Mouse (Mus musculus) midbrain, embryonic 14.5 days (tissue): ENCODE data around the gene Ripor2. TPM values are rescaled to one million over a fixed set of nuclear protein-coding genes. Genes with fewer than 3 reads are reported as not detected.

ENCODE experiments used
- ATAC-seq: fragments of 200-750 bp; cut with Nextera tagmentation; 2 replicates; pipeline ENCODE4 v1.8.0; 2017; ENCODE audit warnings: moderate number of reproducible peaks, moderate library complexity; ENCODE audit not compliant: low FRiP score, low TSS enrichment
- DNase-seq: peaks from one replicate; pipeline ENCODE4 v3.0.0-alpha.2; 2015
- H3K27ac ChIP-seq: fragments of 300-500 bp; sonication (generic); replicated peaks from 2 replicates; pipeline ENCODE4 v1.5.1; 2014; ENCODE audit warnings: mild to moderate bottlenecking, low read depth, low read length, moderate library complexity
- H3K27me3 ChIP-seq: fragments of 300-500 bp; sonication (generic); 2 replicates; pipeline ENCODE4 v1.6.1; 2014; ENCODE audit warnings: low read length, control low read depth, mixed read lengths; ENCODE audit not compliant: control insufficient read depth, insufficient read depth
- H3K36me3 ChIP-seq: fragments of 300-500 bp; sonication (generic); 2 replicates; pipeline ENCODE4 v1.6.1; 2014; ENCODE audit warnings: low read length, control low read depth; ENCODE audit not compliant: control insufficient read depth, insufficient read depth
- H3K4me1 ChIP-seq: fragments of 300-500 bp; sonication (generic); 2 replicates; pipeline ENCODE4 v1.6.1; 2014; ENCODE audit warnings: mild to moderate bottlenecking, antibody characterized with exemption, low read length, control low read depth; ENCODE audit not compliant: control insufficient read depth, insufficient read depth
- H3K4me2 ChIP-seq: fragments of 300-500 bp; sonication (generic); 2 replicates; pipeline ENCODE4 v1.6.1; 2014; ENCODE audit warnings: mild to moderate bottlenecking, low read length, moderate library complexity
- H3K4me3 ChIP-seq: fragments of 300-500 bp; sonication (generic); replicated peaks from 2 replicates; pipeline ENCODE4 v1.5.1; 2014; ENCODE audit warnings: low read depth, low read length
- H3K9ac ChIP-seq: fragments of 300-500 bp; sonication (generic); replicated peaks from 2 replicates; pipeline ENCODE4 v1.6.1; 2014; ENCODE audit warnings: mild to moderate bottlenecking, low read length, moderate library complexity
- H3K9me3 ChIP-seq: fragments of 300-500 bp; sonication (generic); 2 replicates; pipeline ENCODE4 v1.6.1; 2016; ENCODE audit warnings: low read length, control low read depth, mixed read lengths; ENCODE audit not compliant: control insufficient read depth
- WGBS: fragments of 180-500 bp; shearing (Covaris S2); extraction: QIAGEN DNeasy Blood & Tissue Kit; methylation state at CpG from one replicate; pipeline ENCODE4 v1.1.7; 2014; 5-methylcytosine and 5-hydroxymethylcytosine counted together
- polyA plus RNA-seq: library from polyadenylated mRNA; unstranded; fragments of >200 nt; fragmentation: Nextera tagmentation; extraction: Ambion mirVana; gene quantifications from 2 replicates; pipeline ENCODE4 v1.2.1, GENCODE M21; 2014

The Ripor2 gene
- polyA plus RNA-seq, 1 experiment from 2014 or later: 33.4 TPM

GRCm38 (mm10) chr13:24552039-24552438, 29.9 kb upstream of the Ripor2 start:
- no peak for DNase-seq
- Histone ChIP-seq H3K36me3 (no peaks in the 10 kb centered on the region), H3K27me3 (no peaks in the 10 kb centered on the region), H3K4me3 (no peak overlapping the region), H3K27ac (peak overlapping the region; percentile 66), H3K4me2 (no peak overlapping the region), H3K9me3 (no peaks in the 10 kb centered on the region), H3K9ac (no peak overlapping the region), H3K4me1 (peaks cover 4% of the 10 kb centered on the region; the same call in 1 of the 2 replicates)
- WGBS: 57% methylated on average over 4 of the region's 4 CpGs
- ATAC-seq: no peak

GRCm38 (mm10) chr13:24561391-24561790, 20.6 kb upstream of the Ripor2 start:
- Histone ChIP-seq H3K4me2 (no peak overlapping the region), H3K36me3 (no peaks in the 10 kb centered on the region), H3K9ac (no peak overlapping the region), H3K4me1 (peaks cover 3% of the 10 kb centered on the region; the same call in 1 of the 2 replicates), H3K27ac (no peak overlapping the region), H3K27me3 (no peaks in the 10 kb centered on the region), H3K4me3 (no peak overlapping the region), H3K9me3 (no peaks in the 10 kb centered on the region)
- WGBS: 92% methylated on average over 5 of the region's 5 CpGs
- ATAC-seq (no peak), DNase-seq (no peak)

GRCm38 (mm10) chr13:24564706-24565105, 17.3 kb upstream of the Ripor2 start:
- H3K4me1 ChIP-seq: peaks cover 3% of the 10 kb centered on the region; the same call in 1 of the 2 replicates
- no peak overlapping the region for H3K9ac ChIP-seq
- no peaks in the 10 kb centered on the region for H3K27me3 ChIP-seq
- peak overlapping the region; percentile 37; the same call in 1 of the 2 replicates for H3K27ac ChIP-seq
- 71% methylated on average over 8 of the region's 8 CpGs for WGBS
- DNase-seq (peak; percentile 28), ATAC-seq (no peak)
- H3K9me3 ChIP-seq: no peaks in the 10 kb centered on the region
- H3K4me3 ChIP-seq: no peak overlapping the region
- no peaks in the 10 kb centered on the region for H3K36me3 ChIP-seq
- H3K4me2 ChIP-seq: no peak overlapping the region

- Histone ChIP-seq H3K9ac (no peak overlapping the region), H3K4me1 (peaks cover 3% of the 10 kb centered on the region; the same call in 1 of the 2 replicates), H3K27ac (peak overlapping the region; percentile 66), H3K36me3 (no peaks in the 10 kb centered on the region), H3K9me3 (no peaks in the 10 kb centered on the region), H3K27me3 (no peaks in the 10 kb centered on the region), H3K4me3 (no peak overlapping the region), H3K4me2 (no peak overlapping the region)
- 33% methylated on average over 8 of the region's 8 CpGs for WGBS
- DNase-seq (peak; percentile 33), ATAC-seq (peak; percentile 40; the same call in 1 of the 2 replicates)
Observed at GRCm38 (mm10) chr13:24565230-24565949, 16.6 kb upstream of the Ripor2 start.

DNA sequence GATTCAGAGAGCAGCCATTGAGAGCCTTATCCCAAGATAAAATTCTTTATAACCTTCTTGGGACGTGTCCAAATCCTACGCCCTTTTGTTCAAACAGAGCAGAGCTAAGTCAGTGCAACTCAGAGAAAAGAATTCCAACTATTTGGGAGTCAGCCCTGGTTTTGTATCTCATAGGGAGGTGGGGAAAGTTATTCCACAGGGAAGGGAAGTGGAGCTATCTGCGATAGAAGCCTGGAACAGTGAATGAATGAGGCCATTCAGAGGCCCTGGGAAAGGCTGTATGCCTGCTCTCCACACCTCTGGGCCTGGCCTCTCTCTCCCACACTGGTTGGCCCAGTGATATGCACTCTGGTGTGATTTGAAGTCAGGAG, 16.1 kb upstream of the Ripor2 start:
- DNase-seq: peak; percentile 47

DNA sequence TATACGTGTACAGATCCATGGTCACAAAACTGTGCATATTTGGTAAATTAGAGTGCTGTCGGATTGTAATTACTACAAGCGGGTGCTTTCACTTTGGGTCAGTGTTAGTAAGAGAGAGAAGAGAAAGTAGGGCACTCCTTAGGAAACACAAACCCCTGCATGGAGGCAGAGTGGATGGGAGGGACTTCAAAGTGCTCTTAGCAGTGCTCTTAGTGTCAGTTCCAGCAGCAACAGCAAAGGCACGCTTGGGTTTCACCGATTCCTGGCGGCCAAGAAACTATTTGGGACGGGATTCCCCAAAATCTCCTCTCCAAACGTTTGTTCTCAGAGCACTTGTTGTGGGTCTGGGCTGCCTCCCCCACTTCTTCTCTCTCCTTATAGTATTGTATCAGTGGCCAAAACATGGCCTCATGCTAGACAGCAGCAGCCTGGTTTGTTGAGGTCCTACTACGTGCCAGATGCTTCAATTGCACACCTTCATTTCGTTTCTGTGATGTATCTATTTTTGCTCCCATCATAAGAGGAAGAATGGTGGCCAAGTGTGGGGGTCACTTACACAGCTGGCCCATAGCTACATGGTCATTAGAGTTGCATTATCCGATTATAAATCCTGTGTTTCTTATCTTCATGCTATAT, 14.7 kb upstream of the Ripor2 start:
- Histone ChIP-seq H3K4me2 (no peak overlapping the region), H3K9me3 (no peaks in the 10 kb centered on the region), H3K9ac (no peak overlapping the region), H3K27ac (no peak overlapping the region), H3K36me3 (no peaks in the 10 kb centered on the region), H3K4me1 (peaks cover 3% of the 10 kb centered on the region; the same call in 1 of the 2 replicates), H3K4me3 (no peak overlapping the region), H3K27me3 (no peaks in the 10 kb centered on the region)
- 87% methylated on average over 11 of the region's 11 CpGs for WGBS
- no peak for DNase-seq
- ATAC-seq: no peak

More for the DNA sequence above, 16.1 kb upstream of the Ripor2 start:
- Histone ChIP-seq H3K27me3 (no peaks in the 10 kb centered on the region), H3K36me3 (no peaks in the 10 kb centered on the region), H3K4me2 (no peak overlapping the region), H3K9me3 (no peaks in the 10 kb centered on the region), H3K27ac (peak overlapping the region; percentile 66), H3K4me1 (peaks cover 3% of the 10 kb centered on the region; the same call in 1 of the 2 replicates), H3K4me3 (no peak overlapping the region), H3K9ac (no peak overlapping the region)
- 22% methylated on average over 3 of the region's 3 CpGs for WGBS
- ATAC-seq: peak; percentile 31; the same call in 1 of the 2 replicates

DNA sequence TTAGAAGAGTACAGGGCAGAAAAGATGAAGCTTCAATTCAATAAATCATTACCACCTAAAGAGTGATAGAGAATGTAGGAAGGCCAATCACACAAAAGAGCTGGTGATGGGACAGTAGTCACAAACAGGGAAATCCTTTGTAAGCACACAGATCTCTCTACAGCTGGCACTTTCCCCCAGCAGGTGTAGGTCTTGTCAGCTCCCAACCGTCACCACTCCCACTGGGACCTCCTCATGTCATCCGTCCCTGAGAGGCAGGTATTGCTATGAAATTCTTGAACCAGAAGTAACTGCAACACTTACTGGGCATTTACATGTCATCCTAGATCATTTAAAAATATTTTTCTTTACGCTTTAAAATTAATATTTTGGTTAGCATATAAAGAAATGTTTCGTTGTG, 12.9 kb upstream of the Ripor2 start:
- WGBS: 83% methylated on average over 4 of the region's 4 CpGs
- Histone ChIP-seq H3K36me3 (no peaks in the 10 kb centered on the region), H3K4me3 (no peak overlapping the region), H3K9me3 (no peaks in the 10 kb centered on the region), H3K4me1 (peaks cover 3% of the 10 kb centered on the region; the same call in 1 of the 2 replicates), H3K27me3 (no peaks in the 10 kb centered on the region), H3K27ac (no peak overlapping the region), H3K4me2 (no peak overlapping the region), H3K9ac (no peak overlapping the region)
- ATAC-seq (no peak), DNase-seq (no peak)

DNA sequence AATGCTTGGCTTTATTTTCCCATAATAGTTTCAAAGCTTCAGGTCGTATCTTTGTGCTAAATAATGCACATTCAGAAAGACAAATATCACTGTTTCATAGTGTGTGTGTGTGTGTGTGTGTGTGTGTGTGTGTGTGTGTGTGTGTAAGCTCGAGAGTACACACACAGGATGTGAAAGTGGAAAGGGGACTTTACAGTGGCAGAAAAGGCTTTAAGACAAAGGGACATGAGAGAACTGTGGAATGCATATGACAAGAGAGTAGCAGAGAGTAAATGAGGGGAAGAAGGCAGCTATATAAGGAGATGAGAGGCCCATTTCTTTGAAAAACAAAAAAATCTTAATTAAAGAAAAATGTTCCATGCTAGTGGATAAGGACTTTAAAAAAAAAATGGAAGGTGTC, 11.3 kb upstream of the Ripor2 start:
- H3K27ac ChIP-seq: no peak overlapping the region
- H3K27me3 ChIP-seq: no peaks in the 10 kb centered on the region
- H3K9me3 ChIP-seq: no peaks in the 10 kb centered on the region
- H3K9ac ChIP-seq: no peak overlapping the region
- no peaks in the 10 kb centered on the region for H3K36me3 ChIP-seq
- no peak for DNase-seq
- H3K4me3 ChIP-seq: no peak overlapping the region
- no peak for ATAC-seq
- 0 out of 2 replicates have a peak, but pooled peaks cover under 1% of the 10 kb centered on the region for H3K4me1 ChIP-seq
- H3K4me2 ChIP-seq: no peak overlapping the region
- WGBS: 57% methylated on average over 2 of the region's 2 CpGs
